Mouse (Mus musculus): ENCODE measurements at regions not wholly inside any gene's neighbourhood (a gene's known extent, or its start where the extent isn't known, plus 50 kb on each side); places are given as distances from the start of the nearest gene placed in this dataset.

DNA sequence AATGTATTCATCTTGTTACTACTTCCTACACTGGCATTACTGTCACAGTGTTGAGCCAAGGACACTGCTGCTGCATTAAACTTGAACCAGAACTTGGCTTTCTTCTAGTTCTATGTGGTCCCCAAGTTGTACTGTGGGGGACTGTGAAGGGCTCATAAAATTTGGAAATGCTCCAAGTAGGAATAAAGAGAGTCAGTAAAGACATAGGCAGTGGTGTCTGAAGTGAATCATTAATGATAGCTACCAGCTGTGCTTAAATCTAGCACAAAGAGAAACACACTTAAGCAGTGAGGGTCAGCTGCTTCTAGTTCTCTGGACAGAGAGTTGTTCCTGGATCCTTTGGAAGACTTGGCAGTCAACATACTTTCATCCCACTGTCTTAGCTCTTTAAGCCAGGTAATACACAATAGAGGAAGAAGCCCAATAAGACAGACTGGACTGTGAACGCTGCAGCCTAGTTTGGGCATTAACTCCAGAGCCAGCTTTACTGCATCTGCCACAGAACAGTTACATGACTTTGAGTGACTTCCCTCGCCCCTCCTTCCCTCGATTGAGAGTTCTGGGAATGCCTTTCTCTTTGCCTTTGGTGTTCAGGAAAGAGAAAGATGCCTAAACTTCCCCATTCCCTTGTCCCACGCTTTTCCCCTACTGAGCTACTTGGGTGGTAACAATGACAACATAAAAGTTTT, 1325.2 kb upstream of the Lrrc6 start:
- no peak for DNase-seq

GRCm38 (mm10) chr15:67823226-67823625, 1322.5 kb upstream of the Lrrc6 start:
- no peak overlapping the region for H3K4me3 ChIP-seq (ENCODE audit: low read depth, low read length)
- H3K36me3 ChIP-seq (replicated peaks; ENCODE audit: insufficient read depth, low read length) = no peaks in the 10 kb centered on the region
- ATAC-seq (no peak), DNase-seq (no peak)
- WGBS (ENCODE audit: insufficient replicate concordance) = 78% methylated on average over 3 of the region's 3 CpGs
- H3K9me3 ChIP-seq (ENCODE audit: low read length) = no peaks in the 10 kb centered on the region
- H3K4me2 ChIP-seq (ENCODE audit: low read depth, low read length) = no peak overlapping the region
- no peak for TF ChIP-seq CTCF (IDR thresholded peaks at IDR 0.05; ENCODE audit: low read depth)
- no peak for TF ChIP-seq EP300 (IDR thresholded peaks at IDR 0.05; ENCODE audit: low read depth)
- no peak overlapping the region for H3K9ac ChIP-seq (replicated peaks)
- H3K27ac ChIP-seq (ENCODE audit: low read depth) = no peak overlapping the region
- no peaks in the 10 kb centered on the region for H3K27me3 ChIP-seq (ENCODE audit: insufficient read depth, low read length)
- H3K4me1 ChIP-seq (ENCODE audit: insufficient read depth) = no peaks in the 10 kb centered on the region

More for the DNA sequence above, 1325.2 kb upstream of the Lrrc6 start:
- Histone ChIP-seq H3K27me3 (ENCODE audit: insufficient read depth, low read length) (no peaks in the 10 kb centered on the region), H3K4me2 (ENCODE audit: low read depth, low read length) (no peak overlapping the region), H3K36me3 (replicated peaks; ENCODE audit: insufficient read depth, low read length) (no peaks in the 10 kb centered on the region), H3K9ac (replicated peaks) (no peak overlapping the region), H3K4me1 (ENCODE audit: insufficient read depth) (no peaks in the 10 kb centered on the region), H3K4me3 (ENCODE audit: low read depth, low read length) (no peak overlapping the region), H3K9me3 (ENCODE audit: low read length) (no peaks in the 10 kb centered on the region), H3K27ac (ENCODE audit: low read depth) (no peak overlapping the region)
- 65% methylated on average over 4 of the region's 4 CpGs for WGBS (ENCODE audit: insufficient replicate concordance)
- TF ChIP-seq EP300 (IDR thresholded peaks at IDR 0.05; ENCODE audit: low read depth) = no peak
- TF ChIP-seq CTCF (IDR thresholded peaks at IDR 0.05; ENCODE audit: low read depth) = no peak
- ATAC-seq = no peak

DNA sequence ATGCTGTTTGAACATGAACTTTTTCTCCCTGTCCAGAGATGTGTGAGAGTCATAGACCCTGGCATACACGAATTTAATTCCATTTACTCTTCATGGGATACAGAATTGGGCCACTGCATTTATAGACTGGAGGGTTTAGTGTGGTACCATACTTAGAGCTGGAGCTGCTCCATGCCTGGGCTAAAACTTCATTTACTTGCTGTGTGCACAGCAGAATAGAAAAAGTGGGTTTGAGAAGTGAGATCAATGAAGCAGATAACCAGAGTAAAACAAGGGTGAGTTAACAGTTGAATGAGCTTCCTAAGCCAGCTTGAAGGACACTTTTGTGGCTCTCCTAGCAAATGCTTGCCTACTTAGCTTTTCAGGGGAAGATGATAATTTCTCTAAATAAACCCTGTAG, 1299.2 kb upstream of the Lrrc6 start:
- Histone ChIP-seq H3K36me3 (replicated peaks; ENCODE audit: insufficient read depth, low read length) (no peaks in the 10 kb centered on the region), H3K9me3 (ENCODE audit: low read length) (no peaks in the 10 kb centered on the region), H3K4me1 (ENCODE audit: insufficient read depth) (no peaks in the 10 kb centered on the region), H3K27ac (ENCODE audit: low read depth) (no peak overlapping the region), H3K27me3 (ENCODE audit: insufficient read depth, low read length) (no peaks in the 10 kb centered on the region), H3K4me3 (ENCODE audit: low read depth, low read length) (no peak overlapping the region), H3K9ac (replicated peaks) (no peak overlapping the region), H3K4me2 (ENCODE audit: low read depth, low read length) (no peak overlapping the region)
- TF ChIP-seq CTCF (IDR thresholded peaks at IDR 0.05; ENCODE audit: low read depth) = no peak
- no peak for TF ChIP-seq EP300 (IDR thresholded peaks at IDR 0.05; ENCODE audit: low read depth)
- WGBS (ENCODE audit: insufficient replicate concordance) = 64% methylated on average over 1 of the region's 1 CpGs
- no peak for DNase-seq
- no peak for ATAC-seq

- Histone ChIP-seq H3K36me3 (replicated peaks; ENCODE audit: insufficient read depth, low read length) (no peaks in the 10 kb centered on the region), H3K27ac (ENCODE audit: low read depth) (no peak overlapping the region), H3K9ac (replicated peaks) (no peak overlapping the region), H3K4me3 (ENCODE audit: low read depth, low read length) (no peak overlapping the region), H3K27me3 (ENCODE audit: insufficient read depth, low read length) (no peaks in the 10 kb centered on the region), H3K4me1 (ENCODE audit: insufficient read depth) (no peaks in the 10 kb centered on the region), H3K4me2 (ENCODE audit: low read depth, low read length) (no peak overlapping the region), H3K9me3 (ENCODE audit: low read length) (no peaks in the 10 kb centered on the region)
- DNase-seq (no peak), ATAC-seq (no peak)
- 73% methylated on average over 2 of the region's 2 CpGs for WGBS (ENCODE audit: insufficient replicate concordance)
- TF ChIP-seq CTCF (IDR thresholded peaks at IDR 0.05; ENCODE audit: low read depth) = no peak
- no peak for TF ChIP-seq EP300 (IDR thresholded peaks at IDR 0.05; ENCODE audit: low read depth)
Measured at GRCm38 (mm10) chr15:67795578-67795977, 1294.9 kb upstream of the Lrrc6 start.

DNA sequence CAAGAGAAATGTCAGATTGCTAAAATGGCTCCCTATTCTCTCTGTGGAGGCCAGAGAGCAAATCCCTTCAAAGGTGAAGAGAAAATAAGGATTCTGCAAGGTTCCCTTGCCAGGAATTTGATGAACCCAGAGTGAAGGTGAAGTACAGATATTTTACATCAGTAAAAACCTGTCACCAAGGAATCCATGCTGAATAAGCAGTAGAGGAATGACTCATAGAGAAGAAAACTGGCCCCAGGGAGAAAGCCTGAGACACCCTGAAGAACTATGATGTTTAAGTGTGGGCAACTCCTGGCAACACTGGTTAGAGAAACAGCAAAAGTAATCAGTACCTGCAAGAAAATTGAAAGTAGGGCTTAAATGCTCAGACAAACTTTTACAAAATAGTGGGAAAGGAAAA, 1292.1 kb upstream of the Lrrc6 start:
- H3K36me3 ChIP-seq (replicated peaks; ENCODE audit: insufficient read depth, low read length) = no peaks in the 10 kb centered on the region
- TF ChIP-seq EP300 (IDR thresholded peaks at IDR 0.05; ENCODE audit: low read depth) (no peak), CTCF (IDR thresholded peaks at IDR 0.05; ENCODE audit: low read depth) (no peak)
- ATAC-seq (no peak), DNase-seq (no peak)
- no peaks in the 10 kb centered on the region for H3K27me3 ChIP-seq (ENCODE audit: insufficient read depth, low read length)
- H3K4me2 ChIP-seq (ENCODE audit: low read depth, low read length) = no peak overlapping the region
- no peak overlapping the region for H3K9ac ChIP-seq (replicated peaks)
- no peaks in the 10 kb centered on the region for H3K4me1 ChIP-seq (ENCODE audit: insufficient read depth)
- H3K4me3 ChIP-seq (ENCODE audit: low read depth, low read length) = no peak overlapping the region
- no peak overlapping the region for H3K27ac ChIP-seq (ENCODE audit: low read depth)
- no peaks in the 10 kb centered on the region for H3K9me3 ChIP-seq (ENCODE audit: low read length)

DNA sequence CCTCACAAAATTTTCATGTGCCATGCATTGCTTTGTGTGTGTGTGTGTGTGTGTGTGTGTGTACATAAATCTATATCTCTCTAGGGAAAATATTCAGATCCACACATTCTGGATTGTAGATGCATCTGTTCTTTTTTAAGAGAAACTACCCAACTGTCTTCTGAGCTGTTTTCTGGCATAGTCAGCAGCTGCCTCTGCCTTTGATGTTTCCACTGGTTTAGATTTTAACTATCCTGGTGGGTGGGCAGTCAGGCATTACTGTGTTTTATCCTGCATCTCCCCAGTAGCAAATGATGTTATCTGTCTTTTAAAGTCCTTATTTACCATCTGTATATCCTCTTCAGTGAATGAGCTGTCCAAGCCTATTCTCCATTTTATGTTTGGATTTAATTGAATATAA, 1287.9 kb upstream of the Lrrc6 start:
- Histone ChIP-seq H3K27ac (ENCODE audit: low read depth) (no peak overlapping the region), H3K4me1 (ENCODE audit: insufficient read depth) (no peaks in the 10 kb centered on the region), H3K9ac (replicated peaks) (no peak overlapping the region), H3K4me2 (ENCODE audit: low read depth, low read length) (no peak overlapping the region), H3K36me3 (replicated peaks; ENCODE audit: insufficient read depth, low read length) (no peaks in the 10 kb centered on the region), H3K9me3 (ENCODE audit: low read length) (no peaks in the 10 kb centered on the region), H3K4me3 (ENCODE audit: low read depth, low read length) (no peak overlapping the region), H3K27me3 (ENCODE audit: insufficient read depth, low read length) (no peaks in the 10 kb centered on the region)
- TF ChIP-seq EP300 (IDR thresholded peaks at IDR 0.05; ENCODE audit: low read depth) (no peak), CTCF (IDR thresholded peaks at IDR 0.05; ENCODE audit: low read depth) (no peak)
- DNase-seq = no peak
- ATAC-seq = no peak

- TF ChIP-seq CTCF (IDR thresholded peaks at IDR 0.05; ENCODE audit: low read depth) = no peak
- no peak for TF ChIP-seq EP300 (IDR thresholded peaks at IDR 0.05; ENCODE audit: low read depth)
- no peaks in the 10 kb centered on the region for H3K4me1 ChIP-seq (ENCODE audit: insufficient read depth)
- H3K4me3 ChIP-seq (ENCODE audit: low read depth, low read length) = no peak overlapping the region
- 34% methylated on average over 2 of the region's 2 CpGs for WGBS (ENCODE audit: insufficient replicate concordance)
- H3K27me3 ChIP-seq (ENCODE audit: insufficient read depth, low read length) = no peaks in the 10 kb centered on the region
- no peaks in the 10 kb centered on the region for H3K36me3 ChIP-seq (replicated peaks; ENCODE audit: insufficient read depth, low read length)
- ATAC-seq = no peak
- H3K4me2 ChIP-seq (ENCODE audit: low read depth, low read length) = no peak overlapping the region
- no peaks in the 10 kb centered on the region for H3K9me3 ChIP-seq (ENCODE audit: low read length)
- no peak for DNase-seq
- H3K9ac ChIP-seq (replicated peaks) = no peak overlapping the region
- no peak overlapping the region for H3K27ac ChIP-seq (ENCODE audit: low read depth)
Measured at GRCm38 (mm10) chr15:67785583-67785982, 1284.9 kb upstream of the Lrrc6 start.
